Comparison of ENCODE assay signal across 8 mouse cellular contexts in the genomic region with DNA sequence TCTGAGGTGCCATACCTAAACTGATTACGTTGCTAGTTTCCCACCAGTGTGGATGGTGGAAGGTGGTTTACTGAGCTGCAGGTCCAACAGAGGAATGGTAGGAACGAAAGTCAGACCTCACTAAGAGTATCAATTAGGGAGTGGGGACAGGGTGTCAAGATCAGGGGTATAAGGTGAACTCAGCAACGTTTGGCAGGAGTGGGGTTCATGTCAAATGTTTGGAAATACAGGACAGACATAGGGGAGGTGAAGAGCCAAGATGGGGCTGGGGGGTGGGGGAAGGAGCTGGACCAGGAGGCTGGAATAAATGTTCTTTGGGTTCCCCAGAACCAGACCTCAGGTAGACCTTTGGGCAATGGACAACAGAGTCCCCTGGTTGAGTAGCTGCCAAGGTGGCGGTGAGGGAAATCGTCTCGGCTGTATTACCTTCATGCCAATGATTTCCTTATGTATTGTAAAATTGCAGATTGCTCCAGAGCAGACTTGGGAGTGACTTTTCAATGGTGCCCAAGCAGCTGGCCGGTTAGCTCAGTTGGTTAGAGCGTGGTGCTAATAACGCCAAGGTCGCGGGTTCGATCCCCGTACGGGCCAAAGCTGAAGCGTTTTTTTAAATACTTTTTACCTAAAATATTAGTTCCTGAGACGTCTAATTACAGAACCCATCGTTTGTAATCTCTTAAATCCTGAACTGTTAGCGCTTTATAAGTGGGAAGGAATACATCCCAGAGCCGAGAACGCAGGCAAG. TPM values are rescaled to one million over a fixed set of nuclear protein-coding genes. Genes with fewer than 3 reads are reported as not detected.
DNase-seq lines count a peak whose midpoint lies in the region; ATAC-seq and TF ChIP-seq lines count a peak whose summit lies in the region.

No protein-coding gene starts in this region.

- H3K9ac ChIP-seq in forebrain, embryonic 11.5 days (ENCODE audit: low read length) = peak overlapping the region; percentile 68

- H3K4me2 ChIP-seq in forebrain, embryonic 11.5 days (ENCODE audit: low read depth, low read length, severe bottlenecking) = peak overlapping the region; percentile 56

- DNase-seq in CD4-positive helper T cell, adult 2 months (ENCODE audit: low read depth, low spot score) = peak; percentile 87
- DNase-seq in forebrain, embryonic 11.5 days (ENCODE audit: low spot score) = peak; percentile 93
- DNase-seq in heart, postnatal 14 days = peak; percentile 87
- DNase-seq in layer of hippocampus, adult 2 months (ENCODE audit: low spot score in 2 of 2) = peak; percentile 87 to 95
- DNase-seq in lung, adult 2 months = peak; percentile 91
- peak; percentile 80 for DNase-seq in ovary, postnatal 14 days (ENCODE audit: low spot score)
- peak; percentile 85 for DNase-seq in thymus, postnatal 0 days (ENCODE audit: low spot score)

- no peak for ATAC-seq in forebrain, embryonic 11.5 days (replicated peaks; ENCODE audit: low FRiP score)

- peaks cover 42% of the 10 kb centered on the region for H3K4me1 ChIP-seq in bone marrow macrophage, adult 2 months (ENCODE audit: control insufficient read depth, insufficient read depth, low read length)
- H3K4me1 ChIP-seq in forebrain, embryonic 11.5 days (replicated peaks; ENCODE audit: control insufficient read depth, insufficient read depth, low read length) = peaks cover 17% of the 10 kb centered on the region
- H3K4me1 ChIP-seq in lung, adult 2 months (ENCODE audit: control insufficient read depth, insufficient read depth, low read length) = peaks cover 9% of the 10 kb centered on the region

- 8% methylated on average over 20 of the region's 20 CpGs for WGBS in forebrain, embryonic 11.5 days
- WGBS in lung, adult 2 months = 9% methylated on average over 20 of the region's 20 CpGs

- H3K9me3 ChIP-seq in forebrain, embryonic 11.5 days (ENCODE audit: control insufficient read depth, low read length) = no peaks in the 10 kb centered on the region

- H3K27ac ChIP-seq in bone marrow macrophage, adult 2 months (ENCODE audit: insufficient read depth, low read depth, low read length) = peak overlapping the region; percentile 25; the same call in 1 of the 2 replicates
- H3K27ac ChIP-seq in forebrain, embryonic 11.5 days (ENCODE audit: low read depth, low read length) = peak overlapping the region; percentile 68; the same call in 1 of the 2 replicates
- peak overlapping the region; percentile 94 for H3K27ac ChIP-seq in layer of hippocampus, adult 2 months

- no peak for TF ChIP-seq CTCF in bone marrow macrophage, adult 2 months (IDR thresholded peaks at IDR 0.05; ENCODE audit: low read depth, low read length)
- no peak for TF ChIP-seq CTCF in layer of hippocampus, adult 2 months (conservative IDR thresholded peaks at IDR 0.05)
- no peak for TF ChIP-seq CTCF in lung, adult 2 months (IDR thresholded peaks at IDR 0.05; ENCODE audit: insufficient read depth, low read length)

- H3K4me3 ChIP-seq in bone marrow macrophage, adult 2 months (ENCODE audit: insufficient read depth, low read length) = peak overlapping the region; percentile 71
- H3K4me3 ChIP-seq in forebrain, embryonic 11.5 days (ENCODE audit: low read depth, low read length) = peak overlapping the region; percentile 57
- H3K4me3 ChIP-seq in layer of hippocampus, adult 2 months = peak overlapping the region; percentile 74
- H3K4me3 ChIP-seq in lung, adult 2 months (replicated peaks; ENCODE audit: extremely low read depth, low read depth, low read length) = peak overlapping the region; percentile 74

- intact Hi-C loops in heart, postnatal 14 days (cut with DNase I) = no loop called here

- H3K27me3 ChIP-seq in forebrain, embryonic 11.5 days (ENCODE audit: control insufficient read depth, insufficient read depth, low read length) = no peaks in the 10 kb centered on the region

- TF ChIP-seq POLR2A in bone marrow macrophage, adult 2 months (IDR thresholded peaks at IDR 0.05; ENCODE audit: borderline replicate concordance, low read depth, low read length) = no peak
- no peak for TF ChIP-seq POLR2A in lung, adult 2 months (IDR thresholded peaks at IDR 0.05; ENCODE audit: borderline replicate concordance, extremely low read depth, low read depth, low read length)

- H3K36me3 ChIP-seq in forebrain, embryonic 11.5 days (ENCODE audit: control insufficient read depth, insufficient read depth, low read length) = peaks cover 11% of the 10 kb centered on the region; the same call in 1 of the 2 replicates

RNA-seq across cellular contexts. Expression of a gene that starts 8.8 kb away (rescaled TPM):
- 52.8 and 53.9 TPM in 2 replicates for polyA plus RNA-seq in bone marrow macrophage, adult 2 months (2012; ENCODE audit: insufficient read depth, insufficient read length, missing spikeins)
- polyA plus RNA-seq in forebrain, embryonic 11.5 days (2014; fragmentation: Nextera tagmentation; extraction: Ambion mirVana) = 199 and 209 TPM in 2 replicates
- 1 to 10 TPM; 3.6 to 8.1 TPM for total RNA-seq in heart, postnatal 14 days (2021)
- total RNA-seq in layer of hippocampus, adult 2 months (2021) = under 1 TPM; 0.54 to 0.79 TPM
- polyA plus RNA-seq in lung, adult 2 months (2012; rRNA removed) = 3.2 and 6.8 TPM in 2 replicates
- 134 and 154 TPM in 2 replicates for polyA plus RNA-seq in thymus, postnatal 0 days (2015; fragmentation: Nextera tagmentation; extraction: Ambion mirVana)

RNA-seq across cellular contexts. Expression of a gene that starts 20.9 kb away (rescaled TPM):
- polyA plus RNA-seq in bone marrow macrophage, adult 2 months (2012; ENCODE audit: insufficient read depth, insufficient read length, missing spikeins) = 41.4 and 44.2 TPM in 2 replicates
- polyA plus RNA-seq in forebrain, embryonic 11.5 days (2014; fragmentation: Nextera tagmentation; extraction: Ambion mirVana) = 94.0 and 95.7 TPM in 2 replicates
- total RNA-seq in heart, postnatal 14 days (2021) = 10 to 100 TPM; 13.1 to 16.5 TPM
- 10 to 100 TPM; 40.3 to 43.1 TPM for total RNA-seq in layer of hippocampus, adult 2 months (2021)
- polyA plus RNA-seq in lung, adult 2 months (2012; rRNA removed) = 23.7 and 30.1 TPM in 2 replicates
- polyA plus RNA-seq in thymus, postnatal 0 days (2015; fragmentation: Nextera tagmentation; extraction: Ambion mirVana) = 20.7 and 20.8 TPM in 2 replicates

RNA-seq across cellular contexts. Expression of a gene that starts 22.9 kb away (rescaled TPM):
- 30.5 and 36.9 TPM in 2 replicates for polyA plus RNA-seq in bone marrow macrophage, adult 2 months (2012; ENCODE audit: insufficient read depth, insufficient read length, missing spikeins)
- 7.9 and 9.2 TPM in 2 replicates for polyA plus RNA-seq in forebrain, embryonic 11.5 days (2014; fragmentation: Nextera tagmentation; extraction: Ambion mirVana)
- 10 to 100 TPM; 15.9 to 16.2 TPM for total RNA-seq in heart, postnatal 14 days (2021)
- 10 to 100 TPM; 26.6 to 30.8 TPM for total RNA-seq in layer of hippocampus, adult 2 months (2021)
- polyA plus RNA-seq in lung, adult 2 months (2012; rRNA removed) = 21.0 and 22.8 TPM in 2 replicates
- 9.8 and 12.4 TPM in 2 replicates for polyA plus RNA-seq in thymus, postnatal 0 days (2015; fragmentation: Nextera tagmentation; extraction: Ambion mirVana)

RNA-seq across cellular contexts. Expression of a gene that starts 28.4 kb away (rescaled TPM):
- polyA plus RNA-seq in bone marrow macrophage, adult 2 months (2012; ENCODE audit: insufficient read depth, insufficient read length, missing spikeins) = 9.8 and 10.3 TPM in 2 replicates
- polyA plus RNA-seq in forebrain, embryonic 11.5 days (2014; fragmentation: Nextera tagmentation; extraction: Ambion mirVana) = 48.2 and 55.8 TPM in 2 replicates
- 1 to 10 TPM; 7.6 to 7.7 TPM for total RNA-seq in heart, postnatal 14 days (2021)
- total RNA-seq in layer of hippocampus, adult 2 months (2021) = 10 to 100 TPM; 27.5 to 27.8 TPM
- 10.0 and 11.3 TPM in 2 replicates for polyA plus RNA-seq in lung, adult 2 months (2012; rRNA removed)
- polyA plus RNA-seq in thymus, postnatal 0 days (2015; fragmentation: Nextera tagmentation; extraction: Ambion mirVana) = 26.9 and 29.7 TPM in 2 replicates

RNA-seq across cellular contexts. Expression of a gene that starts 33.9 kb away (rescaled TPM):
- 9.8 and 14.6 TPM in 2 replicates for polyA plus RNA-seq in bone marrow macrophage, adult 2 months (2012; ENCODE audit: insufficient read depth, insufficient read length, missing spikeins)
- polyA plus RNA-seq in forebrain, embryonic 11.5 days (2014; fragmentation: Nextera tagmentation; extraction: Ambion mirVana) = 60.3 and 60.6 TPM in 2 replicates
- 1 to 10 TPM; 5.2 to 5.4 TPM for total RNA-seq in heart, postnatal 14 days (2021)
- total RNA-seq in layer of hippocampus, adult 2 months (2021) = 10 to 100 TPM; 20.3 to 21.6 TPM
- 69.8 and 75.7 TPM in 2 replicates for polyA plus RNA-seq in lung, adult 2 months (2012; rRNA removed)
- polyA plus RNA-seq in thymus, postnatal 0 days (2015; fragmentation: Nextera tagmentation; extraction: Ambion mirVana) = 29.8 and 33.2 TPM in 2 replicates

Comparison
In these comparisons a context has a peak if more than half of its experiments do, and no peak if none do; other contexts are left out.
1. H3K27ac ChIP-seq: peak in every context shown above with its lines; median percentile 94 in layer of hippocampus, adult 2 months; 68 in forebrain, embryonic 11.5 days; 25 in bone marrow macrophage, adult 2 months.